Mouse (Mus musculus) CD4-positive naive resting alpha-beta T cell, adult 57 days (primary cell): ENCODE measurements around the gene Pcca. TPM values are rescaled to one million over a fixed set of nuclear protein-coding genes. Genes with fewer than 3 reads are reported as not detected.

Experiments
- total RNA-seq: library from RNA; stranded (reverse); gene quantifications from one replicate; pipeline ENCODE4 v1.2.4, GENCODE M21; 2023

Pcca gene
- 42.5 TPM for total RNA-seq

DNA sequence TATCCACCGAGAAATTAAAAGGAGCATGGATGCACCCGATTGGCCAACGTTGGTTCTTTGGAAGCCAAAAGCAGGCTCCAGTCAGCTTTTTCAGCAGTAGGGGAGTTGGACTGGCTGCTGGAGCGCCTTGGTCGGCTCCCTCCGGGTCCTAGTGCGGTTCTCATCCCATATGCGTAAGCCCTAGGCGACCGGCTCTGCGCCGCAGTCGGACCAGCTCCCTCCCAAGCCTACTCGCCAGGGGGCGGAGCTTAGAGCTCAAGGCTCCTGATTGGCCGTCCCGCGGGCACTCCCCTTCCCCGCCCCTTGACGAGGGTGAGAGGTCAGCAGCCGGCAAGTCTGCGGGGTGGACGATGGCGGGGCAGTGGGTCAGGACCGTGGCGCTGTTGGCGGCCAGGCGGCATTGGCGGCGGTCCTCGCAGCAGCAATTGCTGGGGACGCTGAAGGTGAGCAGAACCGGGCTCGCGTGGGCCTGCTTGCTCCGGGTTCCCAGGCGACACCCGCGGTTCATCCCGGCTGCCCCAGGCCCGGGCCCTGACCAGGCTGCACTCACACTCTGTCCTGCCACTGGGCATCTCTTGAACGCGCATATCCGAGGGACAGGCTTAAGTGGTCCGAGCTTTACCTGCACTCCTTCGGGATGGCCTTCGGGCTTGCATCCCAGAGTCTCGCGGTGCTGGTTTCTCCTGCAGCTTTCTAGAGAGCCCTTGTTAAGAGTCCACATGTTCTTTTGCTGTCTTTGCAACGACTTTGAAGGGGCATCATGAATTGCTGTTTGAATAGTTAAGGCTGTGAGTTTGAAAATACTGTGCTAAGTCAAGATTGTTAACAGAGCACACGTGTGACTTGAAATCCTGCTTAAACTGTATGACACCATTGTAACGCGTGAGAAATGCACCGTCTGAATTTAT, at the start of gene Pcca:
Pcca (plus strand) TSS at position 308 of the 908 bp plus-strand sequence.

DNA sequence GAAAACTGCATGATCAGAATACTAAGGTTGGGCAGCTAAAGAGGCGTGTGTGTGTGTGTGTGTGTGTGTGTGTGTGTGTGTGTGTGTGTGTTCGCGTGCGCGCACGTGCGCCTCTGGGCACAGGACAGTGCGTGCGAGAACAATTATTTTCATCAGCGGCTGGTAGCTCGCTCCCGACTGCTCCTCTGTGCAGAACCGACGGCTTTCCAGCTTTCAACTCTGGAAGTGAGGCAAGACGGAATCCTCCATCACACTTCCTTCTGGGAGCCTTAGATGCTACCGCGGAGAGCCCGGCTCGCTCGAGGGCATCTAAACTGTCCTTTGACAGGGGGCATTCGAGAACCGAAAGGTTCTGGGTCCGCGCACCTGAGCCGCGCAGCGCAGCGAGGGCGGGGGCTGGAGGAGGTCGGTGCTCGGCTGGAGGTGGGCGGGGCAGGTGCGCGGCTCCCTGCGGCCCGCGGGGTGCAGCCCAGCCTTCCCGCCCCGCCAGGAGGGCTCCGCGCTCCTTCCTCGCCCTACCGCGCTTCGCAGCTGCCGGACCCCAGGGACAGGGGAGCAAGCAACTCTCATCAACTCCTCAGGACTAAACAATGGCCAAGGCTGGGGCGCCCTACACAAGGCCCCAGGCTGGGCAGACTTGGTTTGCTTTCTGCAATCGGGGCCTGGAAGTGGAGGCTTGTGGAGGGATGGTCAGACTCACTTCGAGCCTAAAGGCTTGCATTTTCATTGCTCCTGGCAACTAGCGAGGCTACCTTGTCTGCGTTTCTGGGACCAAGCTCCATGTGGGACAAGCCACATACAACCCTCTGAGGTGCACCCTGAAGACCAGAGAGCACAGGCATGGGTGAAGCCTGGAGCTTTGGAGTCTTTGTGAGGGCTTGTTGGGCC, 43.4 kb upstream of the Pcca start, which contains the start of gene Gm10837:
Gm10837 (plus strand) TSS at position 146 of the 888 bp plus-strand sequence.

DNA sequence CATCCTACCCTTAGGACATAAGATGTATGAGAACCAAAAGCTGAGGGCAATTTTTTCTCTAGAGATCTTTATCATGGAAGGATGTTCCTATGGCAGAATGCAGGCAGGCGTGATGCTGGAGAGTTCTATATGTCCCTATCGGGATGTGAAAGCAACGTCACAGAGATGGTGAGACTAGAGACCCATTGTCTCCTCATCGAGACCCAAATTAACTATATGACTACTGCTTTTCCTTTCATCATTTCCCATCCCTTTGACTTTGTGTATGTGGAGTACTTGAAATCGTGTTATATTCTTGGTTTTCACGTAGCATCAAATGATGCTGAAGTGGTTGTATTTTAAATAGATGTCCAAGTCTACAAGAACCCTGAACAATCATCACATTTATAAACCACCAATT, 379.5 kb downstream of the Pcca start, which contains the start of gene Ggact:
Ggact (minus strand) TSS at position 101 of the 400 bp plus-strand sequence.

Other genes with a start within 250 kb of the Pcca start
- gene Gm5089, start 83.2 kb upstream of the Pcca start, total RNA-seq, result not detected
- not detected for gene Zic5, start 68.6 kb upstream of the Pcca start, total RNA-seq
- gene Zic2, start 58.9 kb upstream of the Pcca start, total RNA-seq, result not detected
- not detected for gene Gm10837, start 43.7 kb upstream of the Pcca start, total RNA-seq